Mouse (Mus musculus) gastrocnemius, postnatal 10 days (tissue): ENCODE results near the gene Eif3l. TPM values are rescaled to one million over a fixed set of nuclear protein-coding genes. Genes with fewer than 3 reads are reported as not detected.
A peak's percentile ranks its signal among the peaks of the same experiment; 100 is the strongest.

ENCODE experiments used
- DNase-seq: peaks from one replicate; pipeline ENCODE4 v3.0.0; 2021; ENCODE audit warnings: mixed read lengths
- total RNA-seq, 2 experiments: library from RNA; stranded (reverse); gene quantifications; 2 replicates each; pipeline ENCODE4 v1.2.3; 2021

The Eif3l gene
- total RNA-seq, 2 experiments from 2014 or later = 80.0 to 86.2 TPM

GRCm38 (mm10) chr15:79093083-79093839 is 18.3 kb downstream of the Eif3l start:
- DNase-seq = peak; percentile 27

- DNase-seq = no peak
Measured at GRCm38 (mm10) chr15:79095483-79095882, 20.5 kb downstream of the Eif3l start.

GRCm38 (mm10) chr15:79096556-79096955 is 21.6 kb downstream of the Eif3l start:
- DNase-seq = no peak

GRCm38 (mm10) chr15:79097135-79097534 is 22.2 kb downstream of the Eif3l start:
- no peak for DNase-seq

- peak; percentile 70 for DNase-seq
Measured at GRCm38 (mm10) chr15:79097611-79098025, 22.6 kb downstream of the Eif3l start.

- DNase-seq = peak; percentile 10
Measured at GRCm38 (mm10) chr15:79098220-79098619, 23.2 kb downstream of the Eif3l start.

- DNase-seq = no peak
Measured at GRCm38 (mm10) chr15:79098868-79099267, 23.9 kb downstream of the Eif3l start.

GRCm38 (mm10) chr15:79099456-79099855 is 24.5 kb downstream of the Eif3l start:
- no peak for DNase-seq

- DNase-seq = no peak
Measured at GRCm38 (mm10) chr15:79100391-79100790, 25.4 kb downstream of the Eif3l start.

GRCm38 (mm10) chr15:79101531-79101930 is 26.6 kb downstream of the Eif3l start:
- no peak for DNase-seq

GRCm38 (mm10) chr15:79103264-79103663 is 28.3 kb downstream of the Eif3l start:
- DNase-seq = no peak

GRCm38 (mm10) chr15:79105804-79106203 is 30.8 kb downstream of the Eif3l start:
- no peak for DNase-seq

- no peak for DNase-seq
Measured at GRCm38 (mm10) chr15:79107966-79108365, 33.0 kb downstream of the Eif3l start.

GRCm38 (mm10) chr15:79108421-79109320 is 33.7 kb downstream of the Eif3l start, which contains the start of gene Micall1:
Gene Micall1, plus strand, starts transcription at chr15:79108898.
- peak; percentile 78 for DNase-seq

GRCm38 (mm10) chr15:79109321-79109934 is 34.4 kb downstream of the Eif3l start:
- no peak for DNase-seq

GRCm38 (mm10) chr15:79110031-79110430 is 35.1 kb downstream of the Eif3l start:
- no peak for DNase-seq

GRCm38 (mm10) chr15:79110528-79110927 is 35.5 kb downstream of the Eif3l start:
- no peak for DNase-seq

GRCm38 (mm10) chr15:79111774-79112173 is 36.8 kb downstream of the Eif3l start:
- DNase-seq = no peak

- DNase-seq = no peak
Measured at GRCm38 (mm10) chr15:79115276-79115675, 40.3 kb downstream of the Eif3l start.

GRCm38 (mm10) chr15:79119491-79119890 is 44.5 kb downstream of the Eif3l start:
- DNase-seq = no peak

- DNase-seq = no peak
Measured at GRCm38 (mm10) chr15:79122119-79122518, 47.1 kb downstream of the Eif3l start.

GRCm38 (mm10) chr15:79122546-79122945 is 47.6 kb downstream of the Eif3l start:
- no peak for DNase-seq

GRCm38 (mm10) chr15:79123751-79124150 is 48.8 kb downstream of the Eif3l start:
- DNase-seq = no peak
